ENCODE assay signal across 15 mouse cellular contexts in genomic region chr13:28425116-28425515, GRCm38 (mm10).
DNase-seq lines count a peak whose midpoint lies in the region; ATAC-seq and TF ChIP-seq lines count a peak whose summit lies in the region.
"Had no signal": no experiment of that assay in that cellular context is flagged by ENCODE, and none has a peak within 500 bp of the region (broad histone marks: within the 10 kb centered on the region; RNA-seq: fewer than 3 reads in every experiment).

No protein-coding gene starts in this region.

- no peak overlapping the region for H3K4me2 ChIP-seq in heart, postnatal 0 days (ENCODE audit: low read depth, low read length)
- H3K4me2 ChIP-seq in heart, embryonic 12.5 days = no peak overlapping the region
- H3K4me2 ChIP-seq in midbrain, embryonic 11.5 days = no peak overlapping the region
- no peak overlapping the region for H3K4me2 ChIP-seq in forebrain, postnatal 0 days (ENCODE audit: low read depth)
- H3K4me2 ChIP-seq: hindbrain, embryonic 15.5 days; liver, embryonic 11.5 days; lung, embryonic 14.5 days; midbrain, embryonic 15.5 days; neural tube, embryonic 12.5 days had no signal

- H3K4me1 ChIP-seq in heart, postnatal 0 days (ENCODE audit: control insufficient read depth, insufficient read depth) = peaks cover 21% of the 10 kb centered on the region
- peaks cover 36% of the 10 kb centered on the region for H3K4me1 ChIP-seq in heart, embryonic 12.5 days (replicated peaks)
- peaks cover 2% of the 10 kb centered on the region; the same call in 1 of the 2 replicates for H3K4me1 ChIP-seq in midbrain, embryonic 11.5 days (ENCODE audit: control insufficient read depth, insufficient read depth, low read length)
- peaks cover 7% of the 10 kb centered on the region for H3K4me1 ChIP-seq in midbrain, embryonic 10.5 days
- H3K4me1 ChIP-seq in forebrain, postnatal 0 days (ENCODE audit: insufficient read depth) = peaks cover 16% of the 10 kb centered on the region

- H3K4me3 ChIP-seq in heart, postnatal 0 days (ENCODE audit: low read depth, low read length) = no peak overlapping the region
- no peak overlapping the region for H3K4me3 ChIP-seq in heart, embryonic 12.5 days
- H3K4me3 ChIP-seq in midbrain, embryonic 11.5 days (ENCODE audit: low read depth, low read length) = no peak overlapping the region
- no peak overlapping the region for H3K4me3 ChIP-seq in midbrain, embryonic 10.5 days
- no peak overlapping the region for H3K4me3 ChIP-seq in forebrain, postnatal 0 days (ENCODE audit: low read depth, low read length)
- H3K4me3 ChIP-seq: hindbrain, embryonic 15.5 days; midbrain, embryonic 15.5 days; neural tube, embryonic 12.5 days had no signal

- peak; percentile 13 to 34 for DNase-seq in cerebellum, postnatal 10 days
- no peak for DNase-seq in cerebellum, adult 9-10 months
- DNase-seq in heart, postnatal 0 days (ENCODE audit: low spot score) = no peak
- DNase-seq in midbrain, embryonic 11.5 days (ENCODE audit: low spot score, missing footprints) = peak; percentile 28
- DNase-seq in midbrain, embryonic 10.5 days (ENCODE audit: low spot score) = no peak
- peak; percentile 43 for DNase-seq in forebrain, postnatal 0 days
- no peak for DNase-seq in kidney, postnatal 10 days
- DNase-seq: cerebellum, adult 8-10 months had no signal

- ATAC-seq in heart, postnatal 0 days (ENCODE audit: insufficient read depth, low read depth) = no peak
- no peak for ATAC-seq in heart, embryonic 12.5 days (ENCODE audit: insufficient number of reproducible peaks, low FRiP score)
- no peak for ATAC-seq in midbrain, embryonic 11.5 days (ENCODE audit: low FRiP score)
- peak; percentile 72 for ATAC-seq in forebrain, postnatal 0 days
- ATAC-seq: midbrain, embryonic 15.5 days had no signal

- no peak for TF ChIP-seq EP300 in heart, postnatal 0 days (IDR thresholded peaks at IDR 0.05; ENCODE audit: low read depth)

- H3K9ac ChIP-seq in heart, postnatal 0 days (replicated peaks; ENCODE audit: low read depth, low read length) = no peak overlapping the region
- H3K9ac ChIP-seq in heart, embryonic 12.5 days = no peak overlapping the region
- no peak overlapping the region for H3K9ac ChIP-seq in midbrain, embryonic 11.5 days (ENCODE audit: low read length)
- no peak overlapping the region for H3K9ac ChIP-seq in forebrain, postnatal 0 days
- H3K9ac ChIP-seq: hindbrain, embryonic 15.5 days; lung, embryonic 14.5 days; midbrain, embryonic 15.5 days; neural tube, embryonic 12.5 days had no signal

- no peaks in the 10 kb centered on the region for H3K36me3 ChIP-seq in heart, postnatal 0 days (replicated peaks; ENCODE audit: control insufficient read depth, insufficient read depth, low read length)
- no peaks in the 10 kb centered on the region for H3K36me3 ChIP-seq in heart, embryonic 12.5 days
- H3K36me3 ChIP-seq in midbrain, embryonic 11.5 days (ENCODE audit: control insufficient read depth, insufficient read depth, low read length) = no peaks in the 10 kb centered on the region
- no peaks in the 10 kb centered on the region for H3K36me3 ChIP-seq in midbrain, embryonic 10.5 days
- no peaks in the 10 kb centered on the region for H3K36me3 ChIP-seq in forebrain, postnatal 0 days (ENCODE audit: insufficient read depth)
- H3K36me3 ChIP-seq: hindbrain, embryonic 15.5 days; midbrain, embryonic 15.5 days; neural tube, embryonic 12.5 days had no signal

- no peaks in the 10 kb centered on the region for H3K27me3 ChIP-seq in heart, postnatal 0 days (ENCODE audit: control insufficient read depth, insufficient read depth, low read length)
- H3K27me3 ChIP-seq in heart, embryonic 12.5 days (replicated peaks) = no peaks in the 10 kb centered on the region
- no peaks in the 10 kb centered on the region for H3K27me3 ChIP-seq in midbrain, embryonic 11.5 days (ENCODE audit: control insufficient read depth, insufficient read depth, low read length)
- no peaks in the 10 kb centered on the region for H3K27me3 ChIP-seq in midbrain, embryonic 10.5 days (ENCODE audit: low read depth, poor library complexity, severe bottlenecking)
- no peaks in the 10 kb centered on the region for H3K27me3 ChIP-seq in forebrain, postnatal 0 days (ENCODE audit: insufficient read depth, low read length)
- H3K27me3 ChIP-seq: hindbrain, embryonic 15.5 days; midbrain, embryonic 15.5 days; neural tube, embryonic 12.5 days had no signal

- WGBS in heart, postnatal 0 days = 61% methylated on average over 3 of the region's 3 CpGs
- WGBS in heart, embryonic 12.5 days = 80% methylated on average over 3 of the region's 3 CpGs
- WGBS in midbrain, embryonic 11.5 days = 86% methylated on average over 3 of the region's 3 CpGs
- 84% methylated on average over 3 of the region's 3 CpGs for WGBS in midbrain, embryonic 10.5 days
- 43% methylated on average over 3 of the region's 3 CpGs for WGBS in forebrain, postnatal 0 days

- no peak for TF ChIP-seq CTCF in heart, postnatal 0 days (IDR thresholded peaks at IDR 0.05; ENCODE audit: low read depth)
- TF ChIP-seq CTCF in forebrain, postnatal 0 days (IDR thresholded peaks at IDR 0.05; ENCODE audit: low read depth) = no peak

- no peaks in the 10 kb centered on the region for H3K9me3 ChIP-seq in heart, postnatal 0 days (replicated peaks; ENCODE audit: control insufficient read depth, low read length)
- no peaks in the 10 kb centered on the region for H3K9me3 ChIP-seq in heart, embryonic 12.5 days (replicated peaks)
- no peaks in the 10 kb centered on the region for H3K9me3 ChIP-seq in midbrain, embryonic 11.5 days (ENCODE audit: control insufficient read depth, low read length)
- no peaks in the 10 kb centered on the region for H3K9me3 ChIP-seq in midbrain, embryonic 10.5 days (replicated peaks)
- H3K9me3 ChIP-seq in forebrain, postnatal 0 days (ENCODE audit: low read length) = no peaks in the 10 kb centered on the region
- H3K9me3 ChIP-seq: hindbrain, embryonic 15.5 days; midbrain, embryonic 15.5 days; neural tube, embryonic 12.5 days had no signal

- 0 out of 2 replicates have a peak overlapping the region, but pooled peaks have one; percentile 23 for H3K27ac ChIP-seq in heart, postnatal 0 days (ENCODE audit: low read depth)
- H3K27ac ChIP-seq in heart, embryonic 12.5 days (ENCODE audit: poor library complexity, severe bottlenecking) = no peak overlapping the region
- no peak overlapping the region for H3K27ac ChIP-seq in midbrain, embryonic 11.5 days (ENCODE audit: low read depth, low read length)
- H3K27ac ChIP-seq in midbrain, embryonic 10.5 days (replicated peaks) = no peak overlapping the region
- H3K27ac ChIP-seq in forebrain, postnatal 0 days (ENCODE audit: low read depth, low read length) = peak overlapping the region; percentile 29; the same call in 1 of the 2 replicates
- H3K27ac ChIP-seq: hindbrain, embryonic 15.5 days; macrophage; midbrain, embryonic 15.5 days; neural tube, embryonic 12.5 days had no signal

Comparison
In these comparisons a context has a peak if more than half of its experiments do, and no peak if none do; other contexts are left out.
1. DNase-seq: peak in cerebellum, postnatal 10 days (2 of 2), midbrain, embryonic 11.5 days (single experiment) and forebrain, postnatal 0 days (single experiment); none in cerebellum, adult 9-10 months (single experiment), heart, postnatal 0 days (single experiment), midbrain, embryonic 10.5 days (single experiment) and kidney, postnatal 10 days (single experiment).
2. H3K27ac ChIP-seq: peak in heart, postnatal 0 days (single experiment) and forebrain, postnatal 0 days (single experiment); none in heart, embryonic 12.5 days (single experiment), midbrain, embryonic 11.5 days (single experiment) and midbrain, embryonic 10.5 days (single experiment).